Mouse (Mus musculus) limb, embryonic 14.5 days (tissue): ENCODE measurements around the gene Tcl1b2. TPM values are rescaled to one million over a fixed set of nuclear protein-coding genes. Genes with fewer than 3 reads are reported as not detected.
"Not testable (repeated sequence)": the region's sequence is repeated elsewhere in the genome, so short reads cannot be mapped to it uniquely, and the experiment has no call there.

Experiments used
- ATAC-seq: fragments of 200-750 bp; cut with Nextera tagmentation; 2 replicates; pipeline ENCODE4 v1.8.0; 2017; ENCODE audit warnings: low read depth, moderate number of reproducible peaks, moderate TSS enrichment; ENCODE audit not compliant: low FRiP score
- DNase-seq: peaks from one replicate; pipeline ENCODE4 v3.0.0-alpha.2; 2015; ENCODE audit warnings: low spot score
- H3K27ac ChIP-seq: fragments of 300-500 bp; sonication (generic); replicated peaks from 2 replicates; pipeline ENCODE4 v1.5.1; 2014; ENCODE audit warnings: low read depth, mild to moderate bottlenecking, low read length, moderate library complexity, mixed read lengths
- H3K27me3 ChIP-seq: fragments of 300-500 bp; sonication (generic); 2 replicates; pipeline ENCODE4 v1.6.1; 2014; ENCODE audit warnings: low read length, mixed read lengths; ENCODE audit not compliant: control insufficient read depth, insufficient read depth
- H3K36me3 ChIP-seq: fragments of 300-500 bp; sonication (generic); 2 replicates; pipeline ENCODE4 v1.6.1; 2014; ENCODE audit warnings: mild to moderate bottlenecking, low read length, moderate library complexity, mixed read lengths; ENCODE audit not compliant: control insufficient read depth, insufficient read depth
- H3K4me1 ChIP-seq: fragments of 300-500 bp; sonication (generic); 2 replicates; pipeline ENCODE4 v1.6.1; 2014; ENCODE audit warnings: antibody characterized with exemption, low read length, mixed read lengths; ENCODE audit not compliant: control insufficient read depth, insufficient read depth
- H3K4me2 ChIP-seq: fragments of 300-500 bp; sonication (generic); replicated peaks from 2 replicates; pipeline ENCODE4 v1.6.1; 2014; ENCODE audit warnings: low read depth, mild to moderate bottlenecking, low read length, moderate library complexity; ENCODE audit not compliant: severe bottlenecking
- H3K4me3 ChIP-seq: fragments of 300-500 bp; sonication (generic); replicated peaks from 2 replicates; pipeline ENCODE4 v1.5.1; 2014; ENCODE audit warnings: low read length
- H3K9ac ChIP-seq: fragments of 300-500 bp; sonication (generic); 2 replicates; pipeline ENCODE4 v1.6.1; 2014; ENCODE audit warnings: mild to moderate bottlenecking, low read depth, low read length, moderate library complexity; ENCODE audit not compliant: severe bottlenecking
- H3K9me3 ChIP-seq: fragments of 300-500 bp; sonication (generic); 2 replicates; pipeline ENCODE4 v1.6.1; 2016; ENCODE audit warnings: low read length; ENCODE audit not compliant: control insufficient read depth
- POLR2A ChIP-seq: fragments of 200-500 bp; IDR thresholded peaks from 2 replicates; pipeline ENCODE4 v1.8.0; 2012; ENCODE audit warnings: inconsistent platforms, mild to moderate bottlenecking, moderate library complexity, borderline replicate concordance; ENCODE audit not compliant: insufficient read depth, insufficient read length; ENCODE audit errors: extremely low read depth
- WGBS: fragments of 180-500 bp; shearing (Covaris S2); extraction: QIAGEN DNeasy Blood & Tissue Kit; methylation state at CpG from one replicate; pipeline ENCODE4 v1.1.7; 2014; 5-methylcytosine and 5-hydroxymethylcytosine counted together
- polyA plus RNA-seq, 2 experiments: library from polyadenylated mRNA; depleted of rRNA in 1 of 2; stranded (reverse) in 1 of 2; unstranded in 1 of 2; fragments of >200 nt; fragmentation: Nextera tagmentation in 1 of 2; extraction: Ambion mirVana in 1 of 2; gene quantifications; 2 replicates each; pipeline versions ENCODE4 v1.2.1 to v1.2.3; 2012 to 2014

The Tcl1b2 gene
- polyA plus RNA-seq, 2 experiments: 0.05 TPM; not detected in 1

DNA sequence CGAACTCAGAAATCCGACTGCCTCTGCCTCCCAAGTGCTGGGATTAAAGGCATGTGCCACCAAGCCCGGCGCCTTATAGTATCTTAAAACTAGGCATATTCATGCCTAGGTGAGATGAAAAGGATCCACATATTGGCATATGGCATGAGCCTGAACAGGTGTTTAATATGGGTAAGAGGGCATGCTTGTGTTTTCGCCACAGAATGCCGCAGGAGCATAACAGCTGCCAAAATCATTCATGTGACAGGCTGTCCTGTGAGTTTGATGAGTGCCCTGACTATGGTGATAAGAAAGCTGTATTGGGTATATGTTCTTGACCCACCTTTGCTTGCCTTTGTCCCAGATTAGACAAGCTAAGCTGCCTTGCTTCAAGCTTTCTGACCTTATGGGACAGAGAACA, 20.5 kb upstream of the Tcl1b2 start:
- Histone ChIP-seq H3K4me3 (no peak overlapping the region), H3K4me1 (no peaks in the 10 kb centered on the region), H3K27ac (no peak overlapping the region), H3K9ac (no peak overlapping the region), H3K4me2 (no peak overlapping the region), H3K9me3 (no peaks in the 10 kb centered on the region), H3K27me3 (no peaks in the 10 kb centered on the region), H3K36me3 (no peaks in the 10 kb centered on the region)
- ATAC-seq: no peak
- DNase-seq: no peak
- no peak for TF ChIP-seq POLR2A
- 85% methylated on average over 6 of the region's 6 CpGs for WGBS

DNA sequence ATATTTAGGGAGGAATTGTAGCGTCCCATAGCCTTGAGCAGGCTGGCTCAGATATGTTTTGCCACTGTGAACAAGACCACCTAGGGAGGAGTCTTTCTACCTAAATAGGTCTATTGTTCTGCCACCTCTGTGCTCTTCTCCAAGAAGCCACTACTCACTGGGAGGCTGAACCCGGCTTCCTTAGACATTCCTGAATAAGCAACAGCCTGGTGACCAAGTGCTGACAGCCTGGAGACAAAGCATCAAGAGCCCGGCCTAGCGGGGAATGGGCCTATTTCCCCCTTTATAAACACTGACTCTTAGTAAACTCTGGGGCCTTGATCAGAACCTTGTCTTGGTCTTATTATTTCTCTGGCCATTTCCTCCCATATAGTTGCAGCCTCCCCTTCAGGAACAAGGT, 19.3 kb upstream of the Tcl1b2 start:
- WGBS: 77% methylated on average over 4 of the region's 4 CpGs
- Histone ChIP-seq H3K4me3 (no peak overlapping the region), H3K9ac (no peak overlapping the region), H3K4me2 (no peak overlapping the region), H3K4me1 (no peaks in the 10 kb centered on the region), H3K36me3 (no peaks in the 10 kb centered on the region), H3K27me3 (no peaks in the 10 kb centered on the region), H3K9me3 (no peaks in the 10 kb centered on the region), H3K27ac (no peak overlapping the region)
- DNase-seq (no peak), ATAC-seq (no peak)
- no peak for TF ChIP-seq POLR2A

DNA sequence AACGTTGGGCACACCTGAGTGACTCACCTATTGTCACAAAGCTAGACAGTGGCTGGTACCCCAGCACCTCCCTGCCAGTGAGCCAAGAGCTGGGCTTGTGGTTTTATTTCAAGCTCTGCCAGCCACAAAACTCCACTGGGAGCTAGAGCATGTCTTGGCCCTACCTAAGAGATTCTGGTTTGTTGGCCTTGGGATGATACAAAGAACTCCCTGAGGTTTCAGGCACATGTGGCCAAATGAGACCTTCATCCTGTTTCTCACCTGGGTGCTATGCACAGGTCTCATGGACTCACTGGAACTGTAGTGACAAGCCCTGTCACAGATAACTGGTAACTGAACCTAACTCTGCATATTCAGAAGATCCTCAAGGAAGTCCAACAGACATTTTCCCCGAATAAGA, 18.2 kb upstream of the Tcl1b2 start:
- Histone ChIP-seq H3K9me3 (no peaks in the 10 kb centered on the region), H3K4me2 (no peak overlapping the region), H3K4me3 (no peak overlapping the region), H3K9ac (no peak overlapping the region), H3K36me3 (no peaks in the 10 kb centered on the region), H3K4me1 (no peaks in the 10 kb centered on the region), H3K27ac (no peak overlapping the region), H3K27me3 (no peaks in the 10 kb centered on the region)
- TF ChIP-seq POLR2A: no peak
- 88% methylated on average over 2 of the region's 2 CpGs for WGBS
- DNase-seq: no peak
- ATAC-seq: no peak

- H3K27ac ChIP-seq, H3K4me3 ChIP-seq, H3K36me3 ChIP-seq, DNase-seq, H3K4me2 ChIP-seq, ATAC-seq, H3K4me1 ChIP-seq, H3K9ac ChIP-seq, H3K9me3 ChIP-seq, H3K27me3 ChIP-seq: not testable (repeated sequence)
- 66% methylated on average over 2 of the region's 3 CpGs for WGBS
Measured at GRCm38 (mm10) chr12:105129494-105130205, 16.2 kb upstream of the Tcl1b2 start.

GRCm38 (mm10) chr12:105134167-105134566, 11.6 kb upstream of the Tcl1b2 start:
- H3K9ac ChIP-seq, ATAC-seq, H3K4me3 ChIP-seq, H3K27me3 ChIP-seq, H3K27ac ChIP-seq, H3K36me3 ChIP-seq, DNase-seq, H3K4me1 ChIP-seq, H3K9me3 ChIP-seq, H3K4me2 ChIP-seq: not testable (repeated sequence)
- WGBS: 67% methylated on average over 2 of the region's 2 CpGs

GRCm38 (mm10) chr12:105134826-105135225, 11.0 kb upstream of the Tcl1b2 start:
- not testable (repeated sequence) for H3K9ac ChIP-seq, H3K27ac ChIP-seq, H3K9me3 ChIP-seq, H3K4me1 ChIP-seq, H3K27me3 ChIP-seq, ATAC-seq, H3K4me2 ChIP-seq, H3K4me3 ChIP-seq, H3K36me3 ChIP-seq, DNase-seq
- 92% methylated on average over 4 of the region's 4 CpGs for WGBS

DNA sequence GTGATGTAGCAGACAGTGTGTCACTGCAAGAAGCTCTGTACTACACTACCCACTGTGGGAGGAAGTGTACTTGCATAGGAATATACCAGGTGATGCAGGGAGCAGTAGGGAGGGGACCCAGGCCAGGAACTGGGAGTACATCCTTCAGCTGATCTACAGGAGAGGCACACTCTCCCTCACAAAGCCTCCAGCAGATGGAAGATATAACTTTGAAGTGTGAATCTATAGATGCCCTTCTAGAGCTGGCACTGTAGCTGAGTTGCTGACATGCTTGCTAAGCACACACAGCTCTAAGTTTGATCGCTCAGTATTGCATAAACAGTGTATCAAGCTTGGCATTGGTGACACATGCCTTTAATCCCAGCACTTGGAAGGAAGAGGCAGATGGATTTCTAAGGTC, 8.1 kb upstream of the Tcl1b2 start:
- not testable (repeated sequence) for DNase-seq, H3K4me2 ChIP-seq, ATAC-seq, H3K4me3 ChIP-seq, H3K27ac ChIP-seq, H3K4me1 ChIP-seq, H3K27me3 ChIP-seq, H3K36me3 ChIP-seq, H3K9me3 ChIP-seq, H3K9ac ChIP-seq
- 100% methylated on average over 1 of the region's 1 CpGs for WGBS
